Mouse (Mus musculus): ENCODE data around the gene Asic4. TPM values are rescaled to one million over a fixed set of nuclear protein-coding genes. Genes with fewer than 3 reads are reported as not detected.

Gene Asic4
- polyA plus RNA-seq, 2 experiments = 0.03 TPM; not detected in 1

DNA sequence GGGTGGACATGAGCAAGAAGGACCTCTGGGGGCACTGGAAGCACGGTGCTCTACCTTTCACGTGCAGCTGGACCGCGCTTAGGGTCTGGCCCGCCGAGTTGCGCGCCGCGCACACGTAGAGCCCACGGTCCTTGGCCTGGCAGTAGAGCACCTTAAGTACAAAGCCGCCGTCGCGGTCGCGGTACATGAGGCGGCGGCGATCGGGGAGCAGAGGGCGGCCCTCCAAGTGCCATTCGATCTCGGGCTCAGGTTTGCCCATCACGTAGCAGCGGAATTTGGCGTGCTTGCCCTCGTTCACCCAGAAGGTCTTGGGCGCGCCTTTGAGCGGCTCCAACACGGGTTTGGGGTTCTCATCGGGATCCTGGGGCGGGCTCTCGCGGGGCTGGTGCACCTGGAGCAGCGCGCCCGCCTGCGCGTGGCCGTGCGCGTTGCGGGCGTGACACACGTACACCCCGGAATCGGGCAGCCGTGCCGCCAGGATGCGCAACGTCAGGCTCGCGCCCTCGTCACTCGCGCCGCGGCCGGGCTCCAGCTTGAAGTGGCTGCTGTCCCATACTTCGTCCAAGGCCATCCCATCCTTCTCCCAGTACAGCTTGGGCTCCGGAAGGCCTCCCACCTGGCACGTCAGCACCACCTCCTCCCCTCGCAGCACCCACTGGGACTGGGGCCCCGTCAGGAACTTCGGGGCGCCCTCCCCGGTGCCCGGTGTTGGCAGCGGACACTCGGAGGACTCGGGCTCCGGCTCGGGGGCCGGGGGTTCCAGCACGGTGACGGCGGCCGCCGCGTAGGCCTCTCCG is 55.1 kb downstream of the Asic4 start:
- 1% methylated on average over 84 of the region's 84 CpGs for WGBS (ENCODE audit: insufficient replicate concordance)
- no peak overlapping the region for H3K27ac ChIP-seq
- H3K27me3 ChIP-seq (ENCODE audit: control insufficient read depth, insufficient read depth, low read length) = peaks cover 29% of the 10 kb centered on the region
- peaks cover 0 to 2% of the 10 kb centered on the region in 2 experiments; a peak in 1 of 4 replicates for H3K4me1 ChIP-seq (replicated peaks; ENCODE audit: control insufficient read depth in 2 of 2, insufficient read depth in 2 of 2, low read length in 1 of 2)
- no peaks in the 10 kb centered on the region for H3K36me3 ChIP-seq (replicated peaks; ENCODE audit: control insufficient read depth, insufficient read depth, low read depth)
- peak overlapping the region; percentile 46 to 54 for H3K4me3 ChIP-seq (ENCODE audit: insufficient read depth in 1 of 2, low read depth in 2 of 2, low read length in 2 of 2)
- DNase-seq (ENCODE audit: low read depth in 3 of 3, low spot score in 3 of 3) = no peak
- H3K9ac ChIP-seq (replicated peaks) = no peak overlapping the region; the same call in 1 of the 2 replicates
- 0 out of 2 replicates have a peak, but pooled peaks have one; percentile 17 for ATAC-seq (ENCODE audit: insufficient read depth)
- TF ChIP-seq EP300 (IDR thresholded peaks at IDR 0.05; ENCODE audit: low read depth) (no peak), CTCF (IDR thresholded peaks at IDR 0.05; ENCODE audit: low read depth) (no peak)
- H3K4me2 ChIP-seq (ENCODE audit: low read depth) = peak overlapping the region; percentile 31
- no peaks in the 10 kb centered on the region for H3K9me3 ChIP-seq (ENCODE audit: control insufficient read depth, low read length)

DNA sequence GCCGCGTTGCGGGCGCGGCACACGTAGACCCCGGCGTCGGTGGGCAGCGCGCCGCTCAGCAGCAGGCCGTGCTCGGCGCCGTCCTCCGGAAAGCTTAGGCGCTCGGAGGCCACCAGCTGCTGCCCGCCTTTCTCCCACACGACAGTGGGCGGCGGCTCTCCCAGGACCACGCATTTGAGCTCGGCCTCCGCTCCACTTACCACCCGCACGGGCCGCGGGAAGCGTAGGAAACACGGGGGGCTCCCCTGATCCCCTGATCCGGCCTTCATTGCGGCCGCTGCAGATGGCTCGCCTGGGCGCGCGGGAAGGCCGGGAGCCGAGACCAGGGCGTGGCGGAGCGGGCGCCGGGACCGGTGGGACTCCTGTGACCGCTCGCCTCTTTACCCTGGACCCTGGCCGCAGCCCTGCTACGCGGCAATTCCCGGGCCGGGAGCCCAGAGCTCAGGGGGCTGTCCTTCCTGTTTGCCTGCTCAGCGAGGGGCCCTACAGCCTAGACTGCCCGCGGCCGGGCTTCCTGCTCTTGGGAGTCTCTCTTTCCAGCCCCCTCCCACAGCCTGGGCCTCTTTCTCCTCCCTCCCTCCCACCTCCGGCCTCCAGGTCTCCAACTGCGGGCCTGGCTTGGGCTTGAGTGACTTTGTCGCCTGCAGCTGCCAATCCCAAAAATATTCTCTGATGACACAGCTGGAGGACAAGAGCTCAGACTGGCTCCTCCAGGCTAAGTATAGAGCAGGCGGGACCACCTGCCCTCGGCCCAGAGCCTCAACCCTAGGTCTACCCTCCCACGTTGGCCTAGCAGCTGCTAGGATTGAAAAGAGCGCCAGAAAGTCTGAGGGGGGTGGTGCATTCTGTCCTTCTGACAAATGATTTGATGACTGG is 56.0 kb downstream of the Asic4 start, which contains the start of gene Obsl1:
TSS of gene Obsl1 (minus strand) at position 497 of the 876 bp plus-strand sequence.
- Histone ChIP-seq H3K4me3 (ENCODE audit: insufficient read depth in 1 of 2, low read depth in 2 of 2, low read length in 2 of 2) (peak within 1 kb of the TSS; percentile 46 to 54), H3K9me3 (ENCODE audit: control insufficient read depth, low read length) (no peaks in the 10 kb centered on the region), H3K27ac (no peak within 1 kb of the TSS), H3K4me1 (replicated peaks; ENCODE audit: control insufficient read depth in 2 of 2, insufficient read depth in 2 of 2, low read length in 1 of 2) (peaks cover 0 to 6% of the 10 kb centered on the region in 2 experiments; a peak in 2 of 4 replicates), H3K27me3 (ENCODE audit: control insufficient read depth, insufficient read depth, low read length) (peaks cover 29% of the 10 kb centered on the region), H3K4me2 (ENCODE audit: low read depth) (peak within 1 kb of the TSS; percentile 31), H3K36me3 (replicated peaks; ENCODE audit: control insufficient read depth, insufficient read depth, low read depth) (no peaks in the 10 kb centered on the region), H3K9ac (replicated peaks) (no peak within 1 kb of the TSS; the same call in 1 of the 2 replicates)
- TF ChIP-seq CTCF (IDR thresholded peaks at IDR 0.05; ENCODE audit: low read depth) (no peak), EP300 (IDR thresholded peaks at IDR 0.05; ENCODE audit: low read depth) (no peak)
- 2% methylated on average over 64 of the region's 65 CpGs for WGBS (ENCODE audit: insufficient replicate concordance)
- ATAC-seq (ENCODE audit: insufficient read depth) (peak; percentile 74), DNase-seq (ENCODE audit: low read depth in 3 of 3, low spot score in 3 of 3) (no peak)

DNA sequence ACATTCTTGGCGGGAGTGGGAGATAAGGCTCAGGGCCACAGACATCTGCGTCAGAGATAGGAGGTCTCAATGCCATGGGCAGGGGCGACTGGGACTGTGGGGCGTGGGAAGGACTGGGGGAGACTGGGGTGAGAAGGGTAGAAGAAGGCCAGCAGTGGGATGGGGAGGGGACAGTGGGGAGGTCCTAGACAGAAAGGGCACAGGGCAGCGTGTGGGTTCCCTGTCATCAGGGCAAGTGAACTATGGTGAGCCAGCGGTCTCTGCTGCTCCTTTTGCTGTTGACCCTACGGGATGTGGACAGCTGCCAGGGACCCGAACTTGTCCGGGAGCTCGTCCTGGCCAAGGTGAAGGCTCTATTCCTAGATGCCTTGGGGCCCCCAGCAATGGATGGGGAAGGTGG is 56.8 kb downstream of the Asic4 start, which contains the start of gene Inha:
TSS of gene Inha (plus strand) at position 72 of the 400 bp plus-strand sequence.
- Histone ChIP-seq H3K4me2 (ENCODE audit: low read depth) (peak within 1 kb of the TSS; percentile 31), H3K9ac (replicated peaks) (no peak within 1 kb of the TSS; the same call in 1 of the 2 replicates), H3K36me3 (replicated peaks; ENCODE audit: control insufficient read depth, insufficient read depth, low read depth) (no peaks in the 10 kb centered on the region), H3K4me1 (replicated peaks; ENCODE audit: control insufficient read depth in 2 of 2, insufficient read depth in 2 of 2, low read length in 1 of 2) (peaks cover 0 to 8% of the 10 kb centered on the region in 2 experiments; a peak in 2 of 4 replicates), H3K9me3 (ENCODE audit: control insufficient read depth, low read length) (no peaks in the 10 kb centered on the region), H3K27me3 (ENCODE audit: control insufficient read depth, insufficient read depth, low read length) (peaks cover 29% of the 10 kb centered on the region), H3K27ac (no peak within 1 kb of the TSS), H3K4me3 (ENCODE audit: insufficient read depth in 1 of 2, low read depth in 2 of 2, low read length in 2 of 2) (peak within 1 kb of the TSS; percentile 46 to 54)
- DNase-seq (ENCODE audit: low read depth in 3 of 3, low spot score in 3 of 3) (no peak), ATAC-seq (ENCODE audit: insufficient read depth) (no peak)
- TF ChIP-seq EP300 (IDR thresholded peaks at IDR 0.05; ENCODE audit: low read depth) = no peak
- 37% methylated on average over 10 of the region's 10 CpGs for WGBS (ENCODE audit: insufficient replicate concordance)

DNA sequence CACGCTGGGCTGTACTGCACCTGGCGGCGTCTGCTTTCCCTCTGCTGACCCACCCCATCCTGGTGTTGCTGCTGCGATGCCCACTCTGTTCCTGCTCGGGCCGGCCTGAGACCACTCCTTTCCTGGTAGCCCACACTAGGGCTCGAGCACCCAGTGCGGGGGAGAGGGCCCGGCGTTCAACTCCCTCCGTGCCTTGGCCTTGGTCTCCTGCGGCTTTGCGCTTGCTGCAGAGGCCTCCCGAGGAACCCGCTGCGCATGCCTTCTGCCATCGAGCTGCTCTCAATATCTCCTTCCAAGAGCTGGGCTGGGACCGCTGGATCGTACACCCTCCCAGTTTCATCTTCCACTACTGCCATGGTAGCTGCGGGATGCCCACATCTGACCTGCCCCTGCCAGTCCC is 59.4 kb downstream of the Asic4 start:
- no peaks in the 10 kb centered on the region for H3K36me3 ChIP-seq (replicated peaks; ENCODE audit: control insufficient read depth, insufficient read depth, low read depth)
- 53% methylated on average over 20 of the region's 20 CpGs for WGBS (ENCODE audit: insufficient replicate concordance)
- no peak overlapping the region for H3K4me3 ChIP-seq (ENCODE audit: insufficient read depth in 1 of 2, low read depth in 2 of 2, low read length in 2 of 2)
- no peak overlapping the region for H3K4me2 ChIP-seq (ENCODE audit: low read depth)
- H3K9ac ChIP-seq (replicated peaks) = no peak overlapping the region
- peaks cover 23% of the 10 kb centered on the region for H3K27me3 ChIP-seq (ENCODE audit: control insufficient read depth, insufficient read depth, low read length)
- H3K9me3 ChIP-seq (ENCODE audit: control insufficient read depth, low read length) = no peaks in the 10 kb centered on the region
- DNase-seq (ENCODE audit: low read depth in 3 of 3, low spot score in 3 of 3) (no peak), ATAC-seq (ENCODE audit: insufficient read depth) (no peak)
- H3K4me1 ChIP-seq (replicated peaks; ENCODE audit: control insufficient read depth in 2 of 2, insufficient read depth in 2 of 2, low read length in 1 of 2) = peaks cover 0 to 8% of the 10 kb centered on the region in 2 experiments; a peak in 2 of 4 replicates
- TF ChIP-seq EP300 (IDR thresholded peaks at IDR 0.05; ENCODE audit: low read depth) = no peak
- no peak for TF ChIP-seq CTCF (IDR thresholded peaks at IDR 0.05; ENCODE audit: low read depth)
- no peak overlapping the region for H3K27ac ChIP-seq

Data from liver, embryonic 14.5 days (tissue).